Mouse (Mus musculus): Measurements from ENCODE around the gene Arhgef3.

The Arhgef3 gene

DNA sequence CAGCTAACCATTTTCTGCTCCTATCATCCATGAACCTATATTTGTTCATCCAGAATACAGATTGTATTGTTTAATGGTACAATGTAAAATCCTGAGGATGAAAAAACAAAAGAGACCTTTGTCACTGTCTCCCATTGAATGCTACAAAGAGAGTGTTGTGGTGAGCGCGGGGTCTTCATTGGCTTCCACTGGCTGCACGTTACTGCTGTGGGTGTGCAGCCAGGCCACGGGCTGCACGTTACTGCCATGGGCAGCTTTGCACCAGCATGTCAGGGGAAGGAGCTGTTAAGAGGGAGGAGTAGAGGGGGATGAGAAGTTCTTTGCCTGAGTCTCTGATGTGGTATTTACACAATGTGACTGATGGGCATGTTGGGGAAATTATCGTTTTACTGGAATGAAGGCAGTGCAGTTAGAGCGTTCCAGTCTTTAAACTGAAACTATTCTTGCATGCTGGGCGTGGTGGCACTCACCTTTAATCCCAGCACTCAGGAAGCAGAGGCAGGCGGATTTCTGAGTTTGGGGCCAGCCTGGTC is 277.1 kb downstream of the Arhgef3 start:
- DNase-seq = no peak

DNA sequence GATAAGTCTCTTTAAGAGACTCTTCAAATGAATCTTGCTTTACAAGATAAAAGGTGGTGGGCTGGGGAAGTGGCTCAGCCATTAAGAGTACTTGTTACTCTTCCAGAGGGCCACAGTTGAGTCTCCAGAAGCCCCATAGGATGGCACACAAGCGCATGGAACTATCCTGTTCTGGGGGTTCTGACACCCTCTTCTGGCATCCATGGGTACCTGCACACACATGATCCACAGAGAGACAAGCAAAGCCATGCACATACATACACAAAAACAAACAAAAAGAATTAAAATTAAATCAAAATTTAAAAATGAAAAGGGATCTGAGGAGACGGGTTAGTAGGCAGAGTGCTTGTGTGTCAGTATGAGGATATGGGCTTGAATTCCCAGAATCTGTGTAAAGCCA is 278.0 kb downstream of the Arhgef3 start:
- DNase-seq = no peak

DNA sequence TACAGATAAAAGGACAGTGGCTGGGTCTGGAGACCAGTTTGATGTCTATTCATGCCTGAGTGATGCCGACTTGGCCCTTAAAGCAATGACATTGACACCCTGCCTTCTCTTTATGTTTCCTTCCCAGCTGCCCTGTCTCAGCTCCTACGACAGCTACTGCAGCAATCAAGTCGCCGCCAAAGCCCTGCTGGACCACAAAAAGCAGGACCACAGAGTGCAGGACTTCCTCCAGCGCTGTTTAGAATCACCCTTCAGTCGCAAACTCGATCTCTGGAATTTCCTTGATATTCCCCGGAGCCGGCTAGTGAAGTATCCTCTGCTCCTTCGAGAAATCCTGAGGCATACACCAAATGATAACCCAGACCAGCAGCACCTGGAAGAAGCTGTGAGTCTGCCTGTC is 279.1 kb downstream of the Arhgef3 start:
- DNase-seq = no peak

DNA sequence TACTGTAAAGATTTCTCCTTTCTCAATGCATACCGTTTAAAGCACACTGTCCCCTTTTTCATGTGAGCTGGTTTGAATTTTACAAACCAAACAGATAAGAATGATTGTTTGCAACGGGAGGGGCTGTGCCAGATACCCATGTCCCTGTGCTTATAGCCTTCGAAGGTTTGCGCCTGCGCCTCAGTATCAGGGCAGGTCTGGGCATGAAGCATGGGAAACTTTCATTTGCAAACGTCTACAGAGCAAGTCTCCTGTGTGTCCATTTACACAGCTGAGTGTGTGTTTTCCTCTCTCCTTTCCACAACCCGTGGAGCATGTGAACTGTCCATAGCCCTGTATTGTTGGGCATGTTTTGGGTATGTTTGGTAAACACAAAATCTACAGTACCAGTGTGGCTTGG is 281.7 kb downstream of the Arhgef3 start:
- DNase-seq = no peak

DNA sequence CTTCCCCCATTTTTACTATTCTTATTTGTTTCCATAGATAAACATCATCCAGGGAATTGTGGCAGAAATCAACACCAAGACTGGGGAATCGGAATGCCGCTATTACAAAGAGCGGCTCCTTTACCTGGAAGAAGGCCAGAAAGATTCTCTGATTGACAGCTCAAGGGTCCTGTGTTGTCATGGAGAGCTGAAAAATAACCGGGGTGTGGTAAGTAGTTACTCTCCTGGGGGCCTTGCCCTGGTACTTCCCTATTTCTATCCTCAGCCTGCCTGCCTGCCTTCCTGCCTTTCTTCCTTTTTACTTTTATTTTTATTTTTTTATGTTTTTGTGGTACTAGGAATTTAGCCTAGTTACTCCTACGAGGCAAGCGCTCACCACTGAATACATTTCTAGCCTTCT is 282.8 kb downstream of the Arhgef3 start:
- no peak for DNase-seq

DNA sequence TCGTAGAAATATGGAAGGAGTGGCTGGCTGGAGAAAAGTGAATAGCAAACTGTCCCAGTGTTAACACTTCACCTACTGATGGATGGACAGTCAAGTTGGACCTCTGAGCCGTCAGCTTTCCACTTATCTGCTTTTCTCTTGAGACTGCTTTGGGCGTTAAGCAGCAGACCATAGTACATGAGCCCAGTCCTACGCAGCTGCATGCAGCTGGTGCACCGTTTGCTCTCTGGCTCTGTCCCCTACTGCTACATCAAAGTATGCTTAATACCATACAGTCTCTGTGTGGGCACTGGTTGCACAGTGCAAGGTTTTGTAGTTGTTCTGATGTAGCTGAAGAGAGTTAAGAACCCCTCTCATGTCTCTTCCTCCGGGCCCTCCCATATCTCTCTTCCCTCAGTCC is 285.8 kb downstream of the Arhgef3 start:
- DNase-seq = no peak

DNA sequence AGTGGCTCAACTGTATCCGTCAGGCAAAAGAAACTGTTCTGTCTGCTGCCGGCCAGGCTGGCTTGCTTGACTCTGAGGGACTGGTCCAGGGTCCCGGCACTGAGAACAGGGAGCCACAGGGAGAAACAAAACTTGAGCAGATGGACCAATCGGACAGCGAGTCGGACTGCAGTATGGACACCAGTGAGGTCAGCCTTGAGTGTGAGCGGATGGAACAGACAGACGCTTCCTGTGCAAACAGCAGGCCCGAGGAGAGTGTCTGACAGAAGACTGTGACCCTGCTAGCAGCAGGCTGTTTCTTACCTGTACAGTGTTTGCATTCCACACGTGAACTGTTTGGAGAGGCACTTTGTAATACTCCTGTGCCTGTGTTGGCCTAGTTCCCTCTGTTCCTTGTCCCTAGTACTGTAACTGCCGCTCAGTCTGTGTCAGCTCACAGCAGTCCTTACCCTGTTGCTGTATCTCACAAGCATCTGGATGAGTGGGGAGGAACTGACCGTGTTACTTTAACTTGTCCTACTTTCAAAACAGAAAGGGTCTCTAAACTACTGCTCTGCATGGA is 287.1 kb downstream of the Arhgef3 start:
- DNase-seq = no peak

DNA sequence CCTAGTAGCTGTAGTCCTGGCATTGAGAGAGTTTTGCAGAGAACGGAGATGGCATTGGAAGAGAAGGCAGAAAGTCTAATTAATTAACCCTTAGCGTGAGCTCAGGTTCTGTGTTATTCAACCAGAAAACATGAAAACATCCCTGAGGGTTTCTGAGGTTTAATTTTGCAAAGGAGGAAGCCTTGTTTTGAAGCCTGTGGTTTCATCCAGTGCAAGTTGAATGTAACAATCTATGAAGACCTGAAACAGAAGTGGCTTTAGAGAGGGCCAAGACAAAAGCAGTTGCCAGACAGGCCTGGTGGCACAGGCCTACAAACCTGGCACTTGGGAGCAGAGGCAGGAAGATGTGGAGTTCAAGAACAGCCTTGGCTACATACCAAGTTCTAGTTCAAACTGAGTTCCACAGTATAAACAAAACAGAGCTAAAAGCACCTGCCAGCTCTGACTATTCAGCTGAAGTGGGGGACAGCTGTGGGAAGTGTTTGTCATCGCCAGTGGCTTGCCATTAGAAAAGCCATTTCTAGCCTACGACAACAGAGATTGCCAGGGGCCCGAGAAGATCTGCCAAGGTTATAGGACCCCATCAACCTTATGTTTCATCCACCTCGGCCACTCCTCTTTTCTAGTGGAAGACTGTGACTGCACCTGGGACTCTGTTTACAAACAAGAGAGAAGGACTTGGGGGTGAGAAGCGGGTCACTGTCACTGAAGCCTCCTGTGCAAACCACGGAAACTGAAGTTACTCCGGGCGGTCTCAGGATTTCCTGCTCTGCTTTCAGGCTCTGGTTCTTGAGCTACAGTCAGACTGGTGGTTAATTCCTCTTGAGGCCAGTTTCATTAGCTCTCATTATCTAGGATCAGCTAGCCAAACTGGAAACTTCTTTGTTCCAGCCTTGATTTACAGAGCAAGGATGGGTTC is 287.9 kb downstream of the Arhgef3 start:
- DNase-seq = no peak

DNA sequence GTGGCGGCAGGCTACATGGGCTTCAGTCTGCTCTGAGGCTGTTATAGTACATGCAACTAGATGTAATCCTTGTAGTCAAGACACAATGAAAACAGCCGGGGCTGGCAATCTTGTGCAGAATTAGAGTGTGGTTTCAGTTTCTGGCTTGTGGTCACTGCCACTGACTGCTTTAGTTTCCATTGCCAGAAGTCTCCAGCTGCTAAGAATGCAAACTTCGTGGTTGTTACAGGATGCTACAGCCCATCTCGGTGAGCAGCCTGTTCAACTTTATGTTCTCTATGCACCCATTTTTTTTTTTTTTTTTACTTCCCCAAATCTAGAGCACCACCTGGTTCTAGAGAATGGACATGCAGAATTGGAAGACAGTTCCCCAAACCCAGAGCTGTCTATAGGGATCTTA is 290.8 kb downstream of the Arhgef3 start:
- no peak for DNase-seq

DNA sequence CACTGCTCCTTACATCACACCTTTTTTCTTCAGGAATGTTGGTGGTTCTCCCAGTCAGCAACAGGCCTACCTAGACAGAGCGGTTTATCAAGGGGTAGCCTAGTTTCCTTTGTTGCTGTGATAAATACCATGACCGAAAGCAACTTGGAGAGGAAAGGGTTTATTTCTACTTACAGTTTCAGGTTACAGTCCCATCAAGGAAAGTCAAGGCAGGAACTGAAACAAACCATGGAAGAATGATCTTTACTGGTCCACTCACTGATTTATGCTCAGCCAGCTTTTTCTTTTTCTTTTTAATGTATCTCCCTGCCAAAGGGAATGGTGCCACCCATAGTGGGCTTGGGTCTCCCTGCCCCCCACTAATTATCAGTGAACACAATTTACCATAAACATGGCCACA is 291.2 kb downstream of the Arhgef3 start:
- DNase-seq = no peak

DNA sequence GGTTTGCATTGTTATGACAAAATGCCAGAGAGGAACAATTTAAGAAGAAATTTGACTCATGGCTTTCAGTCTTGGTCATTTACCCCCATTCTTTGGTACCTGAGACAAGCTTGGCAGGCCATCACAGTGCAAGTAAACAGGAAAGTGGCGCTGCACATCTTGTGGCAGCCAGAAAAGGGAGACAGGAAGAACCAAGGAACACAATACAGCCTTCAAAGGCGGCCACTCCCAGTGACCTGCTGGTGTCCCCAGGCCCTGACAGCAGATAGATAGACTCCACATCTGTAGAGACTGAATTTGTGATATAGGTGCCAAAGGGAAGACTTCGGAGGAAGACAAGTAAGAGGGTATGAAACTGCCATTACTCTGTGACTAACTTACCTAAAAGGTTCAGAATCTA is 293.5 kb downstream of the Arhgef3 start:
- no peak for DNase-seq

DNA sequence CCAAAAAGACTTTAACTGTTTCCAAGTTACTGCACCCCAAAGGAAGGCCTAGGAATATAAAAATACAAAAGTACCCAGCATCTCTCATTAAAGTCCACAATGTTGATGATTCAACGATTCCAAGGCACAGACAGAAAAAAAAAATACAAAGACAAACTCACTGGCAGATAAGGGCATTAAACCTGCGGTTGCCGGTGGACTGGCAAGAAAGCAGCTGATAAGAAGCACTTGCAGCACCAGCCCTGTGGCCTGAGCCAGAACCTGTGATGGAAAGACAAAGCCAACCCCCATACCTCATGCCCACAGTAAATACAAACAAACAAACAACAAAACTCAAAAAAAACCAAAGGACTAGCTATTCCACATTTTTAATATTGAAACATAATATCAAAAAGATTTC is 295.0 kb downstream of the Arhgef3 start:
- no peak for DNase-seq

DNA sequence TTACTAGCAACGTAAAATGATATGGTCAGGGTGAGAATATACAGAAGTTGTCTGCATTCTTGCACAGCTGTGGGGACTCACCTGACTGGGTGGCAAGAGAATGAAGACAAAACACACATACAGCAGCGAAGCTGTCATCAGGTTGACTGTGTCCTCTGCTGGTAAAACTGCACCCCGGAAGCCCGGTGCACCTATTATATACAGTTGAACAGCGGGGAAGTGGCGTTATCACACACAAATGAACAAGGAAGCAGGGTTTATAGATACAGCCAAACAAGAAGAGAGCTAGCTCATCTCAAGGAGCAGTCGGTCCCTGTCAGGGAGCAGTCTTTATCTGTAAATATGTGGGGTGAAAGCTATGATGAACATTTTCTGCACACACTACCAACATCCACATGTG is 296.8 kb downstream of the Arhgef3 start:
- DNase-seq = no peak

DNA sequence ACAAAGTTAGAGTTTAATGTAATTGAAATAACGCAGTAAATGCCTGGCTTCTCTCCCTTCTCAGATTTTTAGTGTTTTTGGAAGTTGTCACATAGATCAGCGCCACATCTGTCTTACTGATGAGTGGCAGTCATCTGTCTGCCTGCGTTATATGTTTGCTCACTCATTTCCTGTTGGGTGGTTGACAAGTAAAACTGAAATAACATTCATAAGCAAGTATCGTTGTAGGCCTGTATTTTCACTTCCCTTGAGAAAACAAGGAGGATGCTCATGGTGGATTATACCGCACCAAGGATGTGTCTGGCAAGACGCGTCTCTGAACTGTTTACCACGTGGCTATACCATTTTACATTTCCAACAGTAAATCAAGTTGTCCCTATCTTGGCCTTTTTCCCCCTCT is 298.0 kb downstream of the Arhgef3 start:
- DNase-seq = no peak

DNA sequence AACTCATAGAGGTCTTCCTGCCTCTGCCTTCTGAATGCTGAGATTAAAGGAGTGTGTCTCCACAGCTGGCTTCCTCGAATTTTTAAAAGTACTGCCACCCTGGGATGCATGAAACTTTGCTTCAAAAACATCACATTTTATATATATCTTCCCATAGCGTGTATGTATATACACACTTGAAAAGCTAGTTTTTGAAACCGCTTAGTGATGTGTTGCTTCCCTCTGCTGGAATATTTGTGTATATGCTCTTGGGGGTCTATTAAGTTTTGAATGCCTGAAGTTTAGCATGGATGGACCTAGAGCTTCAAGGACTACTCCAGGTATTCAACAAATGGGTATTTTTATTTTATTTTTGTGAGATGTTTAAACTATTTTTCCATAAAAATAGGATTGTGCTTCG is 299.3 kb downstream of the Arhgef3 start:
- DNase-seq = peak; percentile 29 to 33

DNA sequence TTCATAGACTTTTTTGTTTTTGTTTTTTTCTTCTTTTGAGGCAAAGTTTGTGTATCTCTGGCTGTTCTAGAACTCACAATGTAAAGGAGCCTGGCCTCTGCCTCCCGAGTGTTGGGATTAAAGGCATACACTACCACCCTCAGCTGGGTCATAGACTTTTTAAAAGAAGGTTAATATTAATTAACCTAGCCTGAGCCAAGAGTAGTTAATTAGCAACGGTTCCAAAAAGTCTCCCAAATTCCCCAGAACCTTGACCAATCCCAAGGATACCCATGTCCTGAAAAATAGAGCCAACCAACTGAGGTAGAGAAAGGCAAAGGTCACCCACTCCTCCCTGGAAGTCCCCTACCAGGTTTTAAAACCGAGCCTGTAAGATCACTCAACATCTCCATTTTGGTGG is 306.1 kb downstream of the Arhgef3 start:
- DNase-seq = no peak

DNA sequence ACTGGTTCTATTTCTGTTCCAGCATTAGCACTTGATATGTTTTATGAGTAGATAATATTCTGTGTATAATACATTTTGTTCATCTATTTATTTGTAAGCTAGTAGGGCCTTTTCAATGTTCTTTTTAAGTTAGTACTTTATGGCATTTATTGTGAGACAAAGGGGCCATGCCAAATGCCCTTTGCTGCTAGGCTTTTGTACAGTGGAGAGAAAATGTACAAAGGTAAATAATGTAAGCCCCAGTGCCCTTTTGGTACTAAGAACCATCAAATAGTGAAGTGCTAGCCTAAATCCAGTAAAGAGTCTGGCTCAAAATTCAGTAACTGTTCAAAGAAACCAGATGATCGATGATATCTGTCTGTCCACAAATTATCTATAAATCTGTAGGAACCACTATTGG is 307.6 kb downstream of the Arhgef3 start:
- no peak for DNase-seq

DNA sequence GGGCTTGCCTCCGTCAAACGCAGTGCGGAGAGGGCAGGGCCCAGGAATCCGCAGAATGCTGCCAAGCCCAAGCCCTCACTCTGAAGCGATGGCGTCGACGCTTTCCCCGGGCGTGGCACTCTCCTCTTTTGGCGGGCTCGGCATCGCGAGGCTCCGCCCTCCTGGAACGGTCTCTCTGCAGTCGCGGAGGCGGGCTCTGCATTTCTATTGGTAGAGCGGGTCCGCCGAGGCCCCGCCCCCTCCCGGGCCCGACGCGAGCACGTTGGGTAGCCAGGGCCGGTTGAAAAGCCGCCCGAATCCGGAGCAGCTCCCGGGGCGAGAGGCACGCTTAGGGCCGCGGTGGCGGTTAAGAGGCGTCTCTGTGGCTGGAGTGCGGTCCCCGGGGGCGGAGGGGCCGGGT is 313.9 kb downstream of the Arhgef3 start, which contains the start of gene Fam208a:
Fam208a (plus strand) TSS at position 262 of the 400 bp plus-strand sequence.
- DNase-seq = peak; percentile 94 to 95

DNA sequence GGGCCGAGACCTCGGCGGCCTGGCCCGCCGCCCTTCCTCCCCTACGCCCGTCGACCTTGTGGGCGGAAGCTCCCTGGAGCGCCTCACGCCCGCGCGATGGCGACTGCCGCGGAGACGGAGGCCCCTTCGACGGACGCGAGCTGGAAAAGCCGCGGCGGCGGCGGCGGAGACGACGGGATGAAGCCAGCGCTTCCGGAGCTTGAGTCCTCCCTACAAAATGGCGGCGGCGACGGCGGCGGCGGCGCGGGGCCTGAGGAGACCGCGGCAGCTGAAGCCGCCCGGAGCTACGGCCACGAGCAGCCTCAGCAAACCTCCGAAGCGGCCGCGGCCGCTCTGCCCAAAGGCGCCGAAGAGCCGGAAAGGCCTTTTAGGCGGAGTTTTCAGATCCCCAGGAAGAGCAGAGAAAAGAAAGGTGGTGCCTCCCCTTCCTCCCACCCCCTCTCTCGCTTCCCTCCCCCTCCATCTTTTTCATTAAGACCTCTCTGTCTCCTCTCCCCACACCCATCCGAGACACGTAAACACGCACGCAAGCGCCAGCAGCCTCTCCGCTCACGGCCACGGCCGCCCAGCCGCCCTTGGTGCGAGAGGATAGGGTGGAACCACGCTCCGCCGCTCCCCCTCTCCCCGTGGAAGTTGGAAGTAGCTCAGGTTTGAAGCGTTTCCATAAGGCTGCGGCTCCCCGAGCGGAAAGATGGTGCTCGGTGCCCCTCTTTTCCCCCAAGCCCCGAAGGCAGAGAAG is 314.4 kb downstream of the Arhgef3 start:
- peak; percentile 88 to 95 for DNase-seq

DNA sequence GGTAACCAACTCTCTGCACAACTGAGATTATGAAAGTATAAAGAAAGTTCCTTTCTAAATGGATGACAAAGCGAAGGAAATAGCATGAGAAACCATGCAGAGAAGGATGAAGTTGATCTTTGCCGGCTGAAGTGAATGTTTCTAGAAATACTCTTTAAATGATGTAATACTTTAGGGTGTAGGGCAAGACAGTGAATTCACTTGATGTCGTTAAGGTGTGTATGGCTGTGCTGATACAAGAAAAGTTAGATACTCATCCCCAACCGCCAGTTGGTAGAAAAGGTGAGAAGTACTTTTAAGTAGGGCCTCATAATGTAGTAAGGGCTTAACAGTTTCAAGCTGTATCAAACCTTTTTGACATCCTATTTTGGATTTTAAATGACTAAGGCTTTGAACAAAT is 315.6 kb downstream of the Arhgef3 start:
- DNase-seq = no peak

DNA sequence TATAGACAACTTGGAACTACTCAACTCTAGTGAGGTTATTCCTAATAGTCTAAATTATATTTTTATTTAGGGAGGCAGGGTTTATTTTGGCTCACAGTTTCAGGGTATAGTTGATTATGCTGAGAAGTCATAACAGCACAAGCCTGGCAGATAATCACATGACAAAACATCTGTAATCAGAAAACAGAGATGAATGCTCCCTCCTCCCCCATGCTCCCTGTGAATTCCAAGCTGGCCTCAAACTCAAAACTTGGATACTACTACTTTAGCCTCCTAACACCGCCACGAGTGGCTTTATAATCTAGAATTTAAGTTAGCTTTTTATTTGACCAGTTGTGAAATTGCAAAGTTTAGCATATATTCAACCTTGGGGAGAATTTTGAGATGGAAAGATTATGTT is 317.4 kb downstream of the Arhgef3 start:
- DNase-seq = no peak

DNA sequence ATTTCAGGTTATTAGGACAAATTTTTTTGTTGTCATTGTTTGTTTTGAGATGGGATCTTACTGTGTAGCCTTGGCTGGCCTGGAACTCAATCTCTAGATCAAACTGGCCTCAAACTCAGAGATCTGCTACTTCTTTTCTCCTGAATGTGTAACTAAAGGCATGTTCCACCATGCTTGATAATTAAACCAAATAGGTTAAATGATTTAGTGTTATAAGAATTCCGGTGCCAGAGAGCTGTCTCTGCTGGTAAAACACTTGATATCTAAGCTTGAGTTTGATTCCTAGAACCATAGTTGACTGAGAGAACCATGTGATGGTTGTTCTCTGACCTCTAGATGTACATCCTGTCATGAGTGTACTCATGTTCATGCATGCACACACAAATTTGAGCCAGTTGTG is 321.4 kb downstream of the Arhgef3 start:
- no peak for DNase-seq

DNA sequence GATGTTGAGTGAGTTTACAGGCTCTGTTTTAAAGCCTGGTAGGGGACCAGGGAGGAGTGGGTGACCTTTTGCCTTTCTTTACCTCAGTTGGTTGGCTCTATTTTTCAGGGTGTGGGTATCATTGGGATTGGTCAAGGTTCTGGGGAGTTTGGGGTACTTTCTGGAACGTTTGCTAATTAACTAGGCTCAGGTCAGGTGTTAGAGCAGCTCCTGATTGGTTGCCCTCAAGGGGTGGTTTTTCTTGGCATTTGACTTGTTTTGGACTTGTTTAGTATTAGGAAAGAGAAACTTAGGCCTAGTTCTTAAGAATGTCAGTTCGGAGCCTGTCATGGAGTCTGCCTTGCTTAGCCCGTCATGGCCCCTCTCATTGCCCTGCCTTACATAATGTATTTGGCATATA is 322.1 kb downstream of the Arhgef3 start:
- DNase-seq = no peak

DNA sequence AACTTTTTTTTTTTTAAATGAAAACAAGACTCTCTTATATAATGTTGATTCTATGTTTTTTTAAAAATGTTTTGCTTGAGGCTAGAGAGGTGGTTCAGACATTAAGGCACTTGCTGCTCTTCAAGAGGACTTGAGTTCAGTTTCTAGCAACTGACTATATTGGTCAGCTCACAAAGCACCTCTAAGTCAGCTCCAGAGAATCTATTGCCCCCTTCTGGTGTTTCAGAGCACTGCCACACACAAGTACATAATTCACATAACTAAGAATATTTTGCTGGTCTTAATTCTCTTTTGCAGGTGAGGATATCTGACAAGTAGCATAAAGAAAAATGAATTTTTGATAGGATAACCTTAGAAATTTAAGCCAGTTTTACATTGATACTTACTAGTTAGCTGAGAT is 326.2 kb downstream of the Arhgef3 start:
- DNase-seq = peak in 1 of 2 experiments; percentile 8

Data from cerebellum, adult 18-20 months (tissue).